Mouse (Mus musculus): ENCODE measurements around the gene Myo16.

- TF ChIP-seq CTCF (IDR thresholded peaks at IDR 0.05; ENCODE audit: extremely low read depth, insufficient read length, insufficient replicate concordance, low read depth, low read length) (no peak), POLR2A (IDR thresholded peaks at IDR 0.05; ENCODE audit: low read depth, low read length) (no peak)
These were observed 89.6 kb downstream of the Myo16 start for GRCm38 (mm10) chr8:10243344-10243743.

Measured in small intestine, adult 2 months (tissue).